Mouse (Mus musculus) urinary bladder, postnatal 10 days (tissue): ENCODE data around the gene Timm9.

Source experiments
- DNase-seq: peaks from one replicate; pipeline ENCODE4 v3.0.0; 2022; ENCODE audit warnings: low spot score

Gene Timm9

DNA sequence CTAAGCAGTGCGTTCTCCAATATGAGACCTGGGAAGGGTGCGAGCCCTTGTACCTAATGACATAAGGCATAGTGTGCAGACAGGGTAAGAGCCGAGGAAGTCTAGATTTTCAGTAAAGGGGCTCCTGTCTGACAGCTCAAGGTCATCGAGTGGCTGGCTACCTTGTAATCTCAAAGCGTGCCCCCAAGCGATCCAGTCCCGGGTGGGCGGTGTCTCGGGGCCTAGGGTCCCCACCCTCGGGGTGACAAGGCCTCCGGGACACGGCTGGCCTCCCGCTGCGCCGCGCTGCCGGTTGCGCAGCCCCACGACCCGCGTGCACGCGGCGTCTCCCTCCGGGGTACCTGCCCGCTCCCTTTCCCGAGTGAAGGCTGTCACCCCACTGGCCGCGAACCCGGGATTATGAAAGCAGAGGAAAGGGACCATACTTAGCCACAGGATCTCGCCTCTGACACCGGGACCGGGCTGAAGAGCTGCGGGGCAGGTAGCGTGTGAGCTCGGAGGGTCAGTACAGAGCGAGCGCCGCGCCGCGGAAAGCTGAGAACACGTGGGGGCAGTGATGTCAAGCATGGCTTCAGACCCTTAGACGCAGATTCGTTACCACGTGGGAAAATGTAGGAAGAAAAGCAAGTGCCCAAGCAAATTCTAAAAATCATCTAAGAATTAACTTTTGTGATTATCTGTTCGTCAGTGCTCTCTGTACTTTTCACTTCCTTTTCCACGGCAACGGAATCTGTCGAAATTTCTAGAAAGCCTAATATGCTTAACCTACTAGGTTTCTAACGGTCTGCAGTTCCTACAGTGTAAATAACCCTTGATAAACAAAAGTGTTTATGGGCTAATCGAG is at the start of gene Timm9, which contains the start of gene 2700049A03Rik:
Timm9 (minus strand) TSS at position 555 of the 844 bp plus-strand sequence.
2700049A03Rik (plus strand) TSS at position 719 of the 844 bp plus-strand sequence.
- DNase-seq, result no peak

DNA sequence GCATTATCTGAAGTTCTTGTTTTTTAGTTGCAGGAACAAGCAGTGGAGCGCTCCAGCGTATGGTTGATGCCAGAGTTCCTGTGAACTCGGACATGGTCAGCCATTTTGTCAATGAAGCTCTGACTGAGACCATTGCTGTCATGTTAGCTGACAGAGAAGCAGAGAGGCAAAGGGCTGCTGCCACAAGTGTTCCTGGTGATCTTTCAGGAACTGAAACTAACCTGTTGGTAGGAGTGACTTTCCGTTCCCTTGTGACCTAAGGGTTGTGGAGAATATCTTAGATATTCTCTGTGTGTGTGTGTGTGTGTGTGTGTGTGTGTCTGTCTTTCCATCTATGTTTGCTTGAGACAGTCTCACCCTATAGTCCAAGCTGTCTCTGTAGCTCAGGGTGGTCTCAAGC is 47.9 kb upstream of the Timm9 start:
- DNase-seq, result no peak

DNA sequence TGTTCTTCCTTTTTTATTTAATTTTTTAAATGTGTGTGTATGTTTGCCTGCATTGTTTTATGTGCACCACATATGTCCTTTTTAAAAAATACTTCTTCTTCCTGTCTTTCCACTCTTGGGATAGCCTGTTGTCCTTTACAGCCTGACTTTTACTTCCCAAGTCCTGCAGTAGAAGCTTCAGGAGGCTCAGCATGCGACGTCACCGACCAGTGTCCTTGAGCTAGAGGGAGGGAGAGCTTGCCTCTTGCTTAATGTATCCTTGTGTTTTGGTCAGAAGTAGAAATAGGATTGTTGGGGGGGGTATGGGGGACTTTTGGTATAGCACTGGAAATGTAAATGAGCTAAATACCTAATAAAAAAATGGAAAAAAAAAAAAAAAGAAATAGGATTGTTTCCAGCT is 47.3 kb upstream of the Timm9 start:
- DNase-seq, result no peak

DNA sequence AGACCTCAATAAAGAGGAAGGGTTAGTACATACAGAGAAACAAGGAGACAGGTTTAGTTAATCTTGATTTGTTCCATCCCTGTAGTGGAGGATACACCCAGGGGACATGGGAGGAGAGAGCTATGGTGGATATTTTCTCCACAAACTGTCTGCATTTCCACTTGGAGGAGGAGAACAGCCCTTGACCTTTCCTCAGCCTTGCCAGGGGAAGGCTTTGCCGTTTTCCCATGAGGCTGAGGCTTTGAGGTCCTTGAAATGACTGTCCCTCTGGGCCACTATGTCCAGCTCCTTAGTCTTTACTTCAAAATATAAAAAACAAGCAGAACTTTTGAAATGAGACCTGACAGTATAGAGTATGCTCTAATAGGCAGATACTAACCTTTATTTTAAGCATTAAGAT is 33.4 kb upstream of the Timm9 start:
- no peak for DNase-seq

DNA sequence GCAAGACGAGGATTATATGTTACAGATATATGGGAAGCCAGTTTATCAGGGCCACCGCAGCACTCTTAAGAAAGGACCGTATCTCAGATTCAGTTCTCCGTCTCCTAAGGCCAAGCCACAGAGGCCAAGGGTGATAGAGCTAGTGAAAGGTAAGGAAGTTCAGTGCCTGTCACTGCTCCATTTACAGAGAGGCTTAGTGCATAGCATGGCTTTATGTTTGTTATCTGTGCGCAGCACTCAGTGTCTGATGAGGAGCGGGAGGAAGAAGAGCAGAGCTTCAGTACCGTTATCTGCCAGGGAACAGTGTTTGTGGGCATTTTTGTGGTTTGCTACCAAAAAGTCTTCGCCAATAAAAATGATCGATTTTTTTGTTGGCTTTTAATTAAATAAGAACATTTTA is 27.9 kb upstream of the Timm9 start:
- DNase-seq, result no peak

DNA sequence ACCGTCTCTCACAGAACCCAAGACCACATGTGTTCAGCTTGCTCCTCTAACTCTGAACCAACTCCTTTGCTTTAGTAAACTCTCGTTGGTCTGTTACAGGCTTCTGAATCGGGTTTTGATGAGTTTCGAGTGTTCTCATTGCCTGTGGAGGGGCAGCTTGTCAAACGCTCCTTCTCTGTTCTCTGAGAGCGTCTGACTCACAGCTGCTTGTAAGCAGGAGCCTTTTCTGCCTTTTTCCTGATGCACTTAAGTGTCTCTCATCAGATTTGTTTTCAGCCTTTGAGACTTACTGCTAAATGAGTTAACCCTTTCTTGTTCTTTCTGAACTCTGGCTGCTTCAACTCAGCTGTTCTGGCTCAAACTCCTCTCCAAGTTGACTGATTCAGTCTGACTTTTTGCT is 21.5 kb upstream of the Timm9 start:
- DNase-seq, result no peak

DNA sequence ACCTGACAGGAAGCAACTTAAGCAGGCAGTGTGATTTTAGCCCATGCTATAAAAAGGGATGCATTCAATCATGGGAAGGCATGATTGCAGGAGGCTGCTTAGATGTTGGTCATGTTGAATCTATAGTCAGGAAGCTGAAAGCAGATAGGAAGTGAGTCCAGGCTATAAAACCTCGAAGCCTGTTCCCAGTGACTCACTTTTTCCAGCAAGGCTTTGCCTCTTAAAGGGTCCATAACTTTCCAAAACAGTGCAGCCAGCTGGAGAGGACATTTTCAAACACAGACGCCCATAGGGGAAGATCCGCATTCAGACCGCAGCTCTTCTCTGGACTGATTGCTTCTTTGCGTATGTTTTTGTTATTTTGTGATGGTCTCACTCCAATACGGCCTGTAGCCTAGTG is 18.5 kb upstream of the Timm9 start:
- DNase-seq, result no peak

DNA sequence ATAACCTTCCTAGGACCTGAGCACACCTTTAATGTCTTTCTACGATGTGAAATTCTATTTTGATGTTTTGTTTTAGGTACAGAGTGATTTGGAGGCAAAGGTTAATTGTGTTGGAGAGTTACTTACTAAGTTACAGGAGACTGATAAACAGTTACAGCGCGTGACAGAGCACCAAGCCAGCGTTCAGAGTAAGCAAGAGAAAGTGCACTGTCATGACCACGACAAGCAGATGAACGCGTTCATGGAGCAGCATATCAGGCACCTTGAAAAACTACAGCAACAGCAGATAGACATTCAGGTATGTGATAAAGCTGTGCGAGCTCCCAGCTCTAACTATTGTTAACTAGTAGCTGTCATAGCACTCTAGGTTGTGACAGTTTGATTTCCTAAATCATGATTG is 13.7 kb upstream of the Timm9 start:
- no peak for DNase-seq

DNA sequence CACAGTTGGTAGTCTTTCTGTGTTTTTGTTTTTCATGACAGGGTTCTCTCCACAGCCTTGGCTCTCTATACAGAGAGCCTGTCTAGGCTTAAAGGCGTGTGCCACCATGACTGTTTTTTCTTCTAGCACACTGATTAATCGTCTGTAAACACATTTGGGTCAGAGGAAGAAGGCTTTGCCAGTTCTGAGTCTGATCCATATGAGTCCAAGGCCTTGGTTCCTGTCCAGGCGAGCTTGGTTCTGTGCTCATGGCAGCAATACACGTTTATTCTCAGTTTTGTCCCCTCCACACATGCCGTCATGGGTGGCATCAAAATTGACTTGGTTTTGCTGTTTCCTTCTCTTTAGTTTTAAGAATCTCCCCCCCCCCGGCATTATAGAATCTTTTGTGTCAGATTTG is 13.0 kb upstream of the Timm9 start:
- DNase-seq, result no peak

DNA sequence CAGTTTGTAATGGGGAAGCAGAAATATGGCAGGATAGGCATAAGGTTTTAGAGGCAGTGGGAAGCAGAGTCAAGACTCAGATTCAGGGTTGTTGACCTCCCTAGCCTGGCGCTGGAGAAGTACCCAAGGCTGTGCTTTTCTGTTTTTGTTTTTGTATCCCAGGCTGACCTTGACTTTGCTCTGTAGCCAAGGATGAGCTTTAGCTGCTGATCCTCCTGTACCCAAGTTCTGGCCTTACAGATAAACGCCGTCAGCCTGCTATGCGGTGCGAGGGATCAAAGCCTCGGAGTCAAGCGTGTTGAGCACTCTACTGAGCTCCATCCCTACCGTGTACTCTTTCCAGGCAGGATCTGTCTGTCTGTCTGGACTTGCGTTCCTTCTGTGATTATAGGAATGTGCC is 12.3 kb upstream of the Timm9 start:
- no peak for DNase-seq

DNA sequence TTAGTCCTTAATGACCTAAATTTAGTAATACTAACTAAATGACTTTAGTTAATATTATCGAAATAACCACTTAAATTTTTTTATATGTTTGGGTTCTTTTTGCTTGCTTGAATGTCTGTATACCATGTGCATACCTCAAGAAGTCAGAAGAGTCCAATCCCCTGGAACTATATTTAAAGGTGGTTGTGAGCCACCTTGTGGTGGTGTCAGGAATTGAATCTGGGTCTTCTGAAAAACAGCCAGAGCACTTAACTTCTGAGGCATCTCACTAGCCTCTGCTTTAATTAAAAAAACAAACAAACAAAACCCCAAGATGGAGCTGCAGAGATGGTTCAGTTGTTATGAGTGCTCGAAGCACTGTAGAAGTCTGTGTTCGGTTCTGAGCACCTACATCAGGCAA is 11.2 kb upstream of the Timm9 start:
- no peak for DNase-seq

DNA sequence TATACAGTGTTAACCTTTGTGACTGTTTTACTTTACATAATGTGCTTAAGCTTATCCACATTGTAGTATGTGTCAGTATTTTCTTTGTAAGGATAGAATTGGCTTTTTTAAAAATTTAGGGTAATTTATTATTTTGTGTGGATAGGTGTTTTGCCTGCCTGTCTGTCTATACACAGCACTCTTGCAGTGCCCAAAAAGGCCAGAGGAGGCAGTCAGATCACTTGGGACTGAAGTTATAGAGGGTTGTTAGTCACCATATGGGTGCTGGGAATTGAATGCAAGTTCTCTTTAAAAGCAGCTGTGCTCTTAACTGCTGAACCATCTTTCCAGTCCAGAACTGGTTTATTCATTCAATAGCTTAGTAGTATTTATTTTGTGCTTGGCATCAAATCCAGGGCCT is 4.7 kb upstream of the Timm9 start:
- DNase-seq, result no peak

DNA sequence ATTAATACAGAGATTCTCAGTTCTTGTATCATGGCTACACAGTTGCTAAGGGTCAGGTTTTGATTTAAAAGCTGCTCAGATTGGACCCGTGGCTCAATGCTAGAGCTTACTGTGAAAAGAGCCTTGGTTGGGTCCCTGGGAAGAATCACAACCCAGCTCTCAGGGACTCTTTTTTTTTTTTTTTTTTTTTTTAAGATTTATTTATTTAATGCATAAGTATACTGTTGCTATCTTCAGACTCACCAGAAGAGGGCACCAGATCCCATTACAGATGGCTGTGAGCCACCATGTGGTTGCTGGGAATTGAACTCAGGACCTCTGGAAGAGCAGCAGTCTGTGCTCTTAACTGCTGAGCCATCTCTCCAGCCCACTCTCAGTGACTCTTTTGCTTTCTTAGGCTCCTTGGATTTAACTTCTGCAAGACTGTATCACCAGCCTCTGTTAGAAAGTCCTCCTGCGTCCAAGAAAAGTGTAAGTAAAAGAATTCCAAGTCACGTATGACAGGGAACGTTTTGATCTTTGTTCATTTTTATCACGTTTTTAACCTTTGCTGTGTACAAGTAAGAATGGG is 2.9 kb upstream of the Timm9 start:
- no peak for DNase-seq

DNA sequence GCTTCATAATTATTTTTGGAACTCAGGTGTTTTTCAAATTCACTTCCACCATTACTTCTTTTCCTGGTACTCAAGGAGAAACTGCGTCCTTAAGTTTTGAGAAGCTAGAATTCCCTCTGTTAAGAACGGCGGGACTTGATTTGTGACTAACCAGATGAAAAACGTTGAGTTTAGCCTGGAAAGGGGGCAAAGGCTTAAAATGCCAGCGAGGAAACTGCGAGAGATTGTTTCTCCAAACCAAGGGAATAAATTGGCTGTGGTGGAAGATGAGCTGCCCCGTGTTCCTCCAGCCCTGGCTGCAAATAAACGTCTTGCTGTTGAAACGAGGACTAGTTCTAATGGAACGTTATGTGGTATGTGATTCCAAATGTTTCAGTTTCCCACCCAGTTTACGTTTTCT is 1.2 kb upstream of the Timm9 start:
- DNase-seq, result no peak

DNA sequence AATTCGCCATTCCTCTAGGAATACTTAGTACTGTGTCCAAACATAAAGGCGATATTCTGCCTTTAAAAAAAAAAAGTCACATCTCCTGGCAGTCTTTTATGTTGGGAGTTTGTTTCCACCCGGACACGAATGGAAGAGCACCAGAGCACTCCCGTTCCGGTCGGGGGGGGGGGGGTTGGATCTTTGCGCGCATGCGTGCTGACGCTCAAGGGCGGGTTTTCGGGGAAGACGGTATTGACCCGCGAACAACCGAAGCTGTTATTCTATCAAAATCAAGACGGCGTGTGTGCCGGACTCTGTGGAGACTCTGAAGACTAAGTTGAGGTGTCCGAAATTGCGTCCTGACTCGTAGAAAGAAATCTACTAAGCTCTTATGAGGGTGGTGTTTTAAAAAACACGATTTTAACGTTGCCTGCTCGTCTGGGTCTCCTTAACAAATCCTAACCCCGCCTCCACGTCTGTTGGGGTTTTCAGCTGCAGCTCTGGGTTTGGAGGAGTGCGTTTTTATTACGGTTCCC is 549 bp upstream of the Timm9 start:
- peak; percentile 25 for DNase-seq

DNA sequence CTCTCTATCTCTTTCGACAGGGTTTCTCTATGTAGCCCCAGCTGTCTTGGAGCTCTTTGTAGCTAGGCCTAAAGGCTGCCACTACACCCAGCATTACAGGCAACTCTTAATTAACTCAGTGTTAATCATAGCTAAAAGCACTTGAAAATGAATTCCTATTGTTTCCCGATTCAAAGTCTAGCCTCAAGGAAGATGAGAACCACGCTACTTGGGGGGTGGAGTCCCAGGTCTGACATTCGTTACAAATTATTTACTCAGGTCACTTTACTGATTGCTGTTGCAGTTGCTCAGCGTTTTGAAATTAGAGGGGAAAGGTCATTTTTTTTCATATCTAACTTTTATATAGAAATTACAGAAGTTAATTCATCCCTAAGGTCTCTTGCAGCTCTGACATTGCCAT is 903 bp downstream of the Timm9 start:
- no peak for DNase-seq

DNA sequence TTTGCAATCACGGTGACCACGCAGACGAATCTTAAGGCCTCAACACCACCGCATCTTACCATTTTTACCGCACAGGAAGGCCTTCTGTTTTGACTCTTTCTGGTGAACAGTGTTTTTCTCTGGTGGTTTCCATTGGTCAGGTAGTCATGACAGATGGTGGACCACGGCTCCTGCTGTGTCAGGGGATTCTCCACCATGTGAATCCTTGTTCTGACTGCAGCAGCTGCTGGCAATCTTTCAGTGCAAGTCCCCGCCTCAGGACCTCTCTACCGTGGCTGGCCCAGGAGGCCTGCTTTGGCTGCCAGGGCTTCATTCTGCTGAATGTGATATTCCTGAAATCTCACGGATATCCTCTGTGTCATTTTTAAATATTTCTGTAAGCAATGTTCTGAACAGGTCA is 13.2 kb downstream of the Timm9 start:
- no peak for DNase-seq

DNA sequence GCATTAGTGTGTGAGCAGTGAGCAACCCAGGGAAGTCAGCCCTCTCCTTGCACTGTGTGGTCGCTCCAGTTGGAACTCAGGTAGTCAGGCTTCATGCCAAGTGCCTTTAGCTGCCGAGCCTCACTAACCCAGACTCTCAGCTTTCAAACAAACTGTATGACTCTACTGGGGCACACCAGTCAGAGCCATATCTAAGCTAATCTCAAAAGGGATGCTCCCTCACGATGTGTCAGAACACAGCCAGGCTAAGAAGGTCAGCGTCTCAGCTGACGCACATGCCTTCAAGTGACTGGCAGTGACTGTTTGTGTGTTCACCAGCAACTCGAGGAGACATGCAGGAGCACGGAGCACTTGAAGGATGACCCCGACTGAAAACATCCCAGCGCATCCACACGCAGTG is 13.8 kb downstream of the Timm9 start:
- DNase-seq, result no peak

DNA sequence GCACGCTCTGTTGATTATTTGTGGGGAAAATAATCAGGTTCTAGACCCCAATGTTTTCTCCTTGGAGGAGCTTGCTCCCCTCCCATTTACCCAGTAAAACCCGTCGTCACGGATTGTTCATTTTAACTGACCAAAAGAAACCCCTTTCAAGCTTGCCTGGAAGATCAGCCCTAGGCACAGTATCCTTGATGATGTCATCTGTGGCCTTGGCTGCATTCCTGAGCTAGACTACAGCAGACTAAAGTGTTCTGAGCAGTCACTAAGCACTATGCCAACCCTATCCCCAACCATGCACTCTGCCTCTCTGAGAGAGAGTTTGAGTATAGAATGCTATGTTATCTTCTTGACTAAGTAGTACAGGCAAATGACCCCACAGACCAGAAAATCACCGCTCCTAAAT is 20.1 kb downstream of the Timm9 start:
- DNase-seq, result no peak

DNA sequence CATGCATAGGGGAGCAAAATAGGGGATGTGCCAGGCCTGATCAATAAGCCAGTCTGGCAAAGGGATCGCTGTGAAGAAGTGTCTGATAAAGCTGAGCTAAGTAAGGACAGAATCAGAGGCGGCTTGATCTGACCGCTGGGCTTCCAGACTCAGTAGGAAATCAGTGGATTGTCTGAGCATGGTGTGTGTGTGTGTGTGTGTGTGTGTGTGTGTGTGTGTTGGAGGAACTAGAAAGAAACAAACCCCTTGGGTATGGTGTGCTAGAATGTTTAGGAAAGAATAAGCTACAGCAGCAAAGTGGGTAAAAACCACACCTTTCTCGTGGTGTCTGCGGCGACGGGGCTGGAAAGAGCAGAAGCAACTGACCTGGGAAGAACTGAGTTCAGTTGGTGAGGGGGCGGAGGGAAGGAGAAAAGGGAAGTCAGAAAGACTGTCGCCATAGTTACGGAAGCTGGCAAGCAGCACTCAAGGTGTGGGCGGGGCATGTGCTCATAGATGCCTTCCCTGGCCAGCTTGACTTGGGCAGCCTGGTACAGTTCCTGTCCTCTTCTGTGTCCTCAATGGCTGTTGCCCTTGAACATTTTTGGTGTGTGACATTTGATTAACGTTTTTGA is 22.7 kb downstream of the Timm9 start:
- no peak for DNase-seq

DNA sequence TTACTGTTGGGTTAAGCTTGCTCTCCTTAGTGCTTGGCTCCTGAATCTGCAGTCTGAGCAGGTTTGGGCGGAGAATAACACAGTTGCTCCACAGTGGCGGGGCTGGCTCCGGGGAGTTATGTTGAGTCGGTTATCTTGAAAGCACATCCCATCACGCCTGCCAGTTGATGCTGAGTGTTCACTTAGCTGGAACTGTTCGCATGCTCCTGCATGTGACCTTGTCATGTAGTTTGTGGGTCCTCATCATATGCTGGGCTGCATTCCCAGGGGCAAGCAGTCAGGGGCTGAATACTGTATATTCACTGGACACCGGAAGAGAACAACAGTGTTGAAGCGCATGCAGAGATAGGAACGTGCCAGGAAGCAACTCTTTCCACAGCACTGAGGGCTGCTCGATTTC is 23.4 kb downstream of the Timm9 start:
- no peak for DNase-seq

DNA sequence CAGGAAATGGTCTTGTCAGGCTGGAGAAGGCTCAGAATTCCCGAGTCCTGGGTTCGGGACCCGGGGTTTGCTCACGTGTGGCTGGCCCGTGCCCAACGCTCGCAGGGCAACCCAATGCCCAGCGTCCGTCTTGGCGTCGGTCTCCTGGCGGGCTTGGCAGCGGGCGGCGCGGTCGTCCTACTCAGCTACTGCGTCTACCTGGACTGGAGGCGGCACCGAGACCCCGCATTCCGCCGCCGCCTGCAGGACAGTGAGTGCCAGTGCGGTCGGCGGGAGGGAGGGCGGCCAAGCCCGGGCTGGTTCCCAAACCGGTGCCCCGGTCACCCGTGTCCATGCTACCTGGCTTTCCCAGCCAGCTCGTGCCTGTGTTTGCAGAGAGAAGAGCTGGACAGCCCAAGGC is 25.2 kb downstream of the Timm9 start, which contains the start of gene Tomm20l:
Tomm20l (plus strand) TSS at position 98 of the 400 bp plus-strand sequence.
- no peak for DNase-seq

DNA sequence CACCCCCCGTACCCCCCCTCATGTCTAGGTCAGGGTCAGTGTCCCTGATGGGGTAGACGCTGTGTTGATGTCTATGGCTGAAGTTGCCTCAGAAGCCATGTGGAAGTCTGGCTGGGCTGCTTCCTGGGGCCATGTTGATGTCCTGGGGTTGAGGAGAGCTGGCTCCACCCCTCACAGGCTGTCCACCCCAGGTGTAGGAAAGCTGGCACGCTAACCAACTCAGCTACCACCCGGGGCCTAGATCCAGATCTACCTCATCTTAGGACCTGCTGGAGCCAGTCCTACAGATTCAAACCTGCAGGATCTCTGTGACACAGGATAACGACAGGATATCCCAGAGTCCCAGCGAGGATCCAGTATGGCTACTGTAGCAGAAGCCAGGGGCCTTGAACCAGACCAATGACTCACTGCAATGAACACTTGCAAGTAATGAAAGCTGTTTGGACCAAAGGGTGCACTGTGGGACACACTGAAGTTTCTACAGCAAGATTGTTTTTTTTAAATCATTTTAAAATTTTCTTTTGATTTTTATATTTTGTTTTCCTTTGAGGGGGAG is 29.2 kb downstream of the Timm9 start:
- DNase-seq, result no peak
